Mouse (Mus musculus) urinary bladder, postnatal 10 days (tissue): Measurements from ENCODE around the gene Olfr432.
"Not testable (repeated sequence)": the region's sequence is repeated elsewhere in the genome, so short reads cannot be mapped to it uniquely, and the experiment has no call there.

Experiments
- DNase-seq: peaks from one replicate; pipeline ENCODE4 v3.0.0; 2022; ENCODE audit warnings: low spot score

Olfr432 gene

GRCm38 (mm10) chr1:174048893-174049292 is at the start of gene Olfr432:
TSS of gene Olfr432 (plus strand) at chr1:174049205.
- DNase-seq = no peak

DNA sequence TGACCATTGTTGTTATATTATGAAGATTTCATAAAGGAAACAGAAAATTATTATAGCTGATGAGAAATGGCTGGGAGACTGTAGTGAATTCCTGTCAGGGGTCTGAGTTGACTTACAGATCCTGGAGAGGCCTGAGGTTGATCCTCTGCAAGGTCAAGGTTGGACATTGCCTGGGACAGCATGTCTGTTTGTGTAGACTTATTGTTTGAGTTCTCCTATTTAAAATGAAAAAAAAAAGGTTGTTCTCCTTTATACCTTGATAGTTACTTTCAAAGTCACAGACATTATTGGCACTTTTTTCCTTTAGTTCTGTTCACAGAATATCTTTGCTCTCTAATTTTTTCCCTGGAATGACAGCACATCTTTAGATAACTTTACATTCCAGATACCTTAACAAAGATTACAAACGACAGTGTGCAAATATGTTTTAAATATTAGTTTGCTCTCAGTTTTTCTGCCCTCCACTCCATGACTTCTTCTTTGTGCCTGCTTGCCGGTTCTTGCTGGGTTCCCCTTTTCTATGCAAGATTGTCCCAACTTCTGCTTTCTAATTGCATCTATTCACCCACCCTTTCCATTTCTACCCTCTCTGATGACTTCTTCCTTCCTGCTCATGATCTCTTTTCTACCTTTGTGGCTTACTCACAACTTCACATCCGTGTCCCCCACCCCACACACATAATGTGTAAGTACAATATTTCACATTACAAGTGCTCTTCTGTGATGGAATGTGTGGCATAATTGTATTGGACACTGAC is 44.5 kb upstream of the Olfr432 start:
- not testable (repeated sequence) for DNase-seq

GRCm38 (mm10) chr1:174007050-174007449 is 42.0 kb upstream of the Olfr432 start:
- DNase-seq = not testable (repeated sequence)

- DNase-seq = no peak
These were observed 17.3 kb upstream of the Olfr432 start, which contains the start of gene Ifi205 for GRCm38 (mm10) chr1:174031698-174032097. TSS of gene Ifi205 (minus strand) at chr1:174031810.

DNA sequence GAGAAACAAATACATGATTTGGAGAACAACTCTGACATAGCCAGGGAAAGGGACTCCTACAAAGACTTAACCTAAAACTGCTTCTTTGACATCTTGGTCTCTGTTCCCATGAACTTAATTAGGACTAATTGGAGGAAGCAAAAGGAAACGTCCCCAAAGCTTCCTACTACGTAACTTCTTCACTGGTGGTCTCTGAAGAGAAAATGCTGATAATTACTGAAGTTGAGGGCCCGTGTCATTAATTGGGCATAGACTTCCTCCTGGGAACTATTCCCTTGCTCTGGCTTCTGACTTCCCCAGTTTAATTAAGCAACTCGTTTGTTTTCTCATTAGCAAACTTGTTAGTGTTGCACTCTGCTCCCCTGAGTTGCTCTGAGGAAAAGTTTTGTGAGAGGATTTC is 13.2 kb upstream of the Olfr432 start:
- no peak for DNase-seq

DNA sequence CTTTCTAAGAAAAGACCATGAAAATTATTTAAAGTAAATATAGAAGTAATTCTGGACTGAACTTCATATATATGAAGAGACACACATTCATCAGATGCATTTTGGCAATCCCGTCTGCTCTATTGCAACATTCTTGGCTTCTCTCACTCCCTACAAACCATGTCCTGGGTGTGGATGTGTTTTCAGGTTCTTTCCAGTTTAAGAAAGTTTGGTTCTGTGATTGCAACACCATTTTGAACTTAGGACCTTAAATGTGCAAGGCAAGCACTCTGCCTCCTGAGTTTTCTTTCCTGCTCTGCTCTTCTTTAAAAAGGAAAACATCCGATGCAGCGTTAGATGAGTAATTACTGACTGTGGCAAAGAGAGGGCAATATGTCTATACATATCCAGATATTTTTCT is 10.5 kb upstream of the Olfr432 start:
- DNase-seq = no peak

DNA sequence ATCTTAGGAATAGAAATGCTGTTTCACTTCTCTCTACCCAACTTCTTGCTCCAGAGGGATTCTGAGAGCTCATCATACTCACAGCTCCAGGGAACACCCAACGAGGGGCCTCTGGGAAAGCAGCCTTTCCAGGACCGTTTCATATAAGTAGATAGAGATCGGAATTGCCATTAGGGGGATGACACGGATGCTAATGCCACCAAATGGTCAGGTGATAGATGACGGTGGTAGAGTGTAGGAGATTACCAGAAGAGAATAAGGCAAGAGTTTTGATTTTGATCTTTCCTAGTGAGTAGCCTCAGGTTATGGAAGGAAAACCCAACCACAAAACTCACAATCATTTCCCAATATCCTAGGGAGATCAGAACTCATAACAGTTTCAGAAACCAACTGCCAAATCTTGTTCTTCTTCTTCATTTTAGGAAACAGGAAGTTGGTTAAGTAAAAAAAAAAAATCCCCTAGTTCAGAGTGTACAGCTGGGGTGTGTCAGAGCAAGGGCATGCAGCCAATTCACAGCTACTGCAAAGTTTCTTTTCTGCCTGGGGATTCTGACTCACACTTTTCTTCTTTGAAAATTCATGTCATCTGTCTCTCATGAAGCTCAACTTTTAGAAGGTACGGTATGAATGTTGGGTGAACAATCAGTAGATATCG is 8.4 kb upstream of the Olfr432 start, which contains the start of gene Olfr433:
TSS of gene Olfr433 (plus strand) at position 183 of the 655 bp plus-strand sequence.
- no peak for DNase-seq

- DNase-seq = not testable (repeated sequence)
These were observed 6.7 kb upstream of the Olfr432 start for GRCm38 (mm10) chr1:174042091-174042884.

- DNase-seq = no peak
These were observed 4.6 kb upstream of the Olfr432 start for GRCm38 (mm10) chr1:174044431-174044830.

DNA sequence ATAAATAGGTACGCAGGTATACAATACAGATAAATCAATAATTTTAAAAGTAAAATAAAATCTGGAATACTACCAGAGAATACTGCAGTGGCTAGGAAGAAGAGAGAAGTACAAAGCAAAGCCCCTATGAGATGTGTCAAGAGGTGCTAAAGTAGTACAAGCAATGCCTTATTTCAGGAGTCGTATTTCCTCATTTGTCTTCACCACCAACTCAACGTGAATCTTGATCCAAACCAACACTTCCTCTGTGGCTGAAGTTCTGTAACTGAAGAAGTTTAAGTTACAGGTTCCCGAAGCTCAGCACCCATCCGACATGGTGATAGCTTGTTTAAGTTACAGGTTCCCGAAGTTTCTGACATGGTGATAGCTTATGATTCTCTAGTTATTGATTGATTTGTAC is 778 bp upstream of the Olfr432 start:
- not testable (repeated sequence) for DNase-seq

DNA sequence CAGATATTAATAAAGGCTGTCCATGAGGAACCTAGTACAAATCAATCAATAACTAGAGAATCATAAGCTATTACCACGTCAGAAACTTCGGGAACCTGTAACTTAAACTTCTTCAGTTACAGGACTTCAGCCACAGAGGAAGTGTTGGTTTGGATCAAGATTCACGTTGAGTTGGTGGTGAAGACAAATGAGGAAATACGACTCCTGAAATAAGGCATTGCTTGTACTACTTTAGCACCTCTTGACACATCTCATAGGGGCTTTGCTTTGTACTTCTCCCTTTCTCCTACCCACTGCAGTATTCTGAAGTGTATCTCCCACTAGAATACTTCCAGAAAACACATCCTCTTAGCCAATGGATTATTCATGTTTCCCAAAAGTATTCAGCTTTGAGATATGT is 352 bp downstream of the Olfr432 start:
- not testable (repeated sequence) for DNase-seq

GRCm38 (mm10) chr1:174050532-174050931 is 1.5 kb downstream of the Olfr432 start:
- no peak for DNase-seq

DNA sequence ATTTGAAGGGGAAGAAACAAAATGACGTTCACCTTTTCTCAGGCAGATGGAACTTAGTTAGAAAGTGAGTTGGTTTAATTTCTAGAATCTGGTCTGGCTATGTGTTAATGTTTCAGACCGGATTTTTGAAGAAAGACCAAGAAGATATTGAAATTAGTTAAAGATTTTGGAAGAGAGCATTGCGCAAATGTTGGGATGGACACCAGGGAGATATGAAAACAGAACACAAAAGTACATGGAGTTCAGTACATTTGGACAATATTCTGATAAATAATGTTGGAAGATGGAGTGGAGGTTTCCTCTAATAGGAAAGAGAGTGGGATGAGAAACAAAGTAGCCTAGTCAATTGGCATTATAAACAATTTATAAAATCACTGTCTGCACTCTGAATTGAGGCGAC is 2.5 kb downstream of the Olfr432 start:
- no peak for DNase-seq

DNA sequence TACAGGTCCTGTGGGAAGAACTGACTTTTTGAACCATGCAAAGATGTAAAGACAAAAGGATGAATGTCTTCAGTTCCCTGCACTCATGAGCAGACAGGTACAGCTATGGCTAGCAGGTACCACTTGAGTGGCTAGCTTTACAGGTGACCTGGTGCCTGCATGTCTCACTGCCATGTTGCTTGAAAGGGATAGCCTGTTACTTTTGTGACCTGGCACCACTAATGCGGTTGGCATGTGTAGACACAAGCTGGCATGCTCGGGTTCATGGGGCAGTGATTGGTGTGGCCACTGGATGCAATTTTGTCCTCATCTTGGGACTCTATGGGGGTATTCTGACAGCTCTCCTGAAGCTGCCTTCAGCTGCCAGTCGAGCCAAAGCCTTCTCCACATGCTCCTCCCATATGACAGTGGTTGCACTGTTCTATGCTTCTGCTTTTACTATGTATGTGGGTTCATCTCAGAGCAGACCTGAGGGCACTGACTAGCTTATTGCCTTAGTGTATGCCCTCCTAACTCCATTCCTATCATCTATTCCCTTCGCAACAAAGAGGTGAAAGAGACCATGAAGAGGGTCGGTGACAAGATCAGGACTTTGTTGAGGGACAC is 3.0 kb downstream of the Olfr432 start:
- DNase-seq = no peak

GRCm38 (mm10) chr1:174052981-174053380 is 4.0 kb downstream of the Olfr432 start:
- DNase-seq = no peak

- DNase-seq = no peak
These were observed 6.2 kb downstream of the Olfr432 start for GRCm38 (mm10) chr1:174055248-174055647.

GRCm38 (mm10) chr1:174066305-174066704 is 17.3 kb downstream of the Olfr432 start, which contains the start of gene Olfr430:
TSS of gene Olfr430 (plus strand) at chr1:174066605.
- DNase-seq = no peak

- no peak for DNase-seq
These were observed 35.0 kb downstream of the Olfr432 start, which contains the start of gene Olfr429 for GRCm38 (mm10) chr1:174084031-174084430. TSS of gene Olfr429 (plus strand) at chr1:174084331.

GRCm38 (mm10) chr1:174096591-174096990 is 47.6 kb downstream of the Olfr432 start, which contains the start of gene Olfr427:
TSS of gene Olfr427 (plus strand) at chr1:174096891.
- no peak for DNase-seq

- no peak for DNase-seq
These were observed 54.7 kb downstream of the Olfr432 start for GRCm38 (mm10) chr1:174103735-174104134.
